Mouse (Mus musculus) left cerebral cortex, postnatal 14 days (tissue): ENCODE data around the gene Atf7ip. TPM values are rescaled to one million over a fixed set of nuclear protein-coding genes. Genes with fewer than 3 reads are reported as not detected.

Experiments used
- DNase-seq, 2 experiments: peaks; one replicate each; pipeline ENCODE4 v3.0.0; 2021 to 2022; ENCODE audit warnings: low spot score in 2 of 2, mixed read lengths in 1 of 2
- intact Hi-C: fragments of 180-260 bp; cut with DNase I; formaldehyde crosslinking; loops from one replicate; pipeline ENCODE4 v1.15.1; 2025
- total RNA-seq, 2 experiments: library from RNA; stranded (reverse); gene quantifications; 2 replicates each; pipeline ENCODE4 v1.2.3; 2021

The Atf7ip gene
- total RNA-seq, 2 experiments from 2014 or later: 118 to 122 TPM

GRCm38 (mm10) chr6:136546987-136547386, 41.0 kb downstream of the Atf7ip start:
- DNase-seq: no peak
- intact Hi-C loops: no loop called here

- peak; percentile 90 to 92 for DNase-seq
- intact Hi-C loops: no loop called here
Measured at GRCm38 (mm10) chr6:136548041-136548770, 42.2 kb downstream of the Atf7ip start.

- DNase-seq: no peak
- intact Hi-C loops: no loop called here
Measured at GRCm38 (mm10) chr6:136548796-136549195, 42.8 kb downstream of the Atf7ip start.

- intact Hi-C loops: no loop called here
Measured at GRCm38 (mm10) chr6:136549606-136550005, 43.6 kb downstream of the Atf7ip start.

GRCm38 (mm10) chr6:136550596-136551304, 44.8 kb downstream of the Atf7ip start:
- peak in 1 of 2 experiments; percentile 86 for DNase-seq

More at GRCm38 (mm10) chr6:136549606-136550005, 43.6 kb downstream of the Atf7ip start:
- DNase-seq: no peak

GRCm38 (mm10) chr6:136551550-136552109, 45.7 kb downstream of the Atf7ip start:
- intact Hi-C loops: no loop called here
- no peak for DNase-seq

More at GRCm38 (mm10) chr6:136550596-136551304, 44.8 kb downstream of the Atf7ip start:
- intact Hi-C loops: no loop called here

- intact Hi-C loops: no loop called here
- no peak for DNase-seq
Measured at GRCm38 (mm10) chr6:136553156-136553555, 47.2 kb downstream of the Atf7ip start.

GRCm38 (mm10) chr6:136553767-136554569, 48.0 kb downstream of the Atf7ip start:
- intact Hi-C loops: loop anchor here (2.0 kb wide), 1 partner anchor 35 kb away; no protein-coding TSS in a partner anchor
- peak; percentile 66 to 84 for DNase-seq

- DNase-seq: peak; percentile 43 to 77
- intact Hi-C loops: loop anchor here (1.0 to 5.0 kb wide), 3 partner anchors 36 to 133 kb away; no protein-coding TSS in a partner anchor
Measured at GRCm38 (mm10) chr6:136554774-136555522, 49.0 kb downstream of the Atf7ip start.

GRCm38 (mm10) chr6:136555523-136555915, 49.6 kb downstream of the Atf7ip start:
- intact Hi-C loops: loop anchor here (1.0 to 5.0 kb wide), 3 partner anchors 37 to 133 kb away; no protein-coding TSS in a partner anchor
- DNase-seq: peak; percentile 73 to 76

- intact Hi-C loops: loop anchor here (5.0 kb wide), 1 partner anchor 136 kb away; no protein-coding TSS in a partner anchor
- no peak for DNase-seq
Measured at GRCm38 (mm10) chr6:136558288-136559005, 52.5 kb downstream of the Atf7ip start.

GRCm38 (mm10) chr6:136566002-136566401, 60.0 kb downstream of the Atf7ip start:
- DNase-seq: no peak
- intact Hi-C loops: no loop called here

- intact Hi-C loops: no loop called here
- DNase-seq: no peak
Measured at GRCm38 (mm10) chr6:136590739-136591138, 84.8 kb downstream of the Atf7ip start.

- no peak for DNase-seq
Measured at GRCm38 (mm10) chr6:136594541-136594940, 88.6 kb downstream of the Atf7ip start.

GRCm38 (mm10) chr6:136602601-136603000, 96.6 kb downstream of the Atf7ip start:
- no peak for DNase-seq
- intact Hi-C loops: no loop called here

More at GRCm38 (mm10) chr6:136594541-136594940, 88.6 kb downstream of the Atf7ip start:
- intact Hi-C loops: no loop called here

- intact Hi-C loops: loop anchor here (10.0 kb wide), 1 partner anchor 187 kb away; no protein-coding TSS in a partner anchor
- DNase-seq: no peak
Measured at GRCm38 (mm10) chr6:136611351-136612215, 105.6 kb downstream of the Atf7ip start.

GRCm38 (mm10) chr6:136612312-136612711, 106.3 kb downstream of the Atf7ip start:
- peak in 1 of 2 experiments; percentile 43 for DNase-seq
- intact Hi-C loops: loop anchor here (10.0 kb wide), 1 partner anchor 188 kb away; no protein-coding TSS in a partner anchor
